Mouse (Mus musculus): ENCODE data around the gene Zbtb45. TPM values are rescaled to one million over a fixed set of nuclear protein-coding genes. Genes with fewer than 3 reads are reported as not detected.
A peak's percentile ranks its signal among the peaks of the same experiment; 100 is the strongest.

Zbtb45 gene
- total and polyA plus RNA-seq, 3 experiments: 16.8 to 36.3 TPM; not detected in 1

DNA sequence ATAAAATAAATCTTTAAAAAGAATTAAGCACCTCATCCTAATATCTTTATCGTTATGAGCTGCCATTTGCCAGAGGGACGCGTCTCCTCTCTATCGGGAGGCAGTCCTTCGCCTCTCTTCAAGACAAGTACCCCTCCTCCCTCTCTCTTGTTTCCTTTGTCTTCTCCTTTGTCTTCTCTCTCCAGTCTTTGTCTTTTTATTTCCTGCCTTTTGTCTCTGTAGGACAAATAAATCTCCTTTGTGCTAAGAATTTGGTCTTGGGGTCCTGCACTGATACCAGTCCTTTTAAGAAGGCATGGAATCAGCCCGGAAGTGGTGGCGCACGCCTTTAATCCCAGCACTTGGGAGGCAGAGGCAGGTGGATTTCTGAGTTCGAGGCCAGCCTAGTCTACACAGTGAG lies 49.7 kb upstream of the Zbtb45 start:
- H3K79me2 ChIP-seq (ENCODE audit: control insufficient read depth, insufficient read depth, low read length, poor library complexity): no peaks in the 10 kb centered on the region
- no peaks in the 10 kb centered on the region for H3K27me3 ChIP-seq (ENCODE audit: control insufficient read depth in 1 of 2, insufficient read depth in 2 of 2, low read length in 2 of 2)
- no peak for DNase-seq (ENCODE audit: low read depth, low spot score)
- H3K36me3 ChIP-seq (ENCODE audit: control insufficient read depth in 1 of 2, insufficient read depth in 2 of 2, low read length in 2 of 2): peaks cover 0 to 4% of the 10 kb centered on the region in 2 experiments; a peak in 1 of 4 replicates
- H3K4me3 ChIP-seq (ENCODE audit: control insufficient read depth in 1 of 2, insufficient read depth in 1 of 2, low read depth in 2 of 2, low read length in 2 of 2): no peak overlapping the region
- H3K9ac ChIP-seq (ENCODE audit: control insufficient read depth, low read depth, low read length, poor library complexity, severe bottlenecking): no peak overlapping the region
- TF ChIP-seq TAL1 (IDR thresholded peaks at IDR 0.05; ENCODE audit: low read length): no peak
- TF ChIP-seq MYC (IDR thresholded peaks at IDR 0.05; ENCODE audit: low read depth, low read length): no peak
- no peak for TF ChIP-seq MEF2A (IDR thresholded peaks at IDR 0.05; ENCODE audit: extremely low read depth, insufficient replicate concordance, low read depth, low read length, poor library complexity, severe bottlenecking)
- no peak for TF ChIP-seq POLR2AphosphoS2 (IDR thresholded peaks at IDR 0.05; ENCODE audit: low read length)
- no peak for TF ChIP-seq ZMIZ1 (IDR thresholded peaks at IDR 0.05; ENCODE audit: low read depth, low read length)
- no peak for TF ChIP-seq POLR2AphosphoS5 (IDR thresholded peaks at IDR 0.05; ENCODE audit: borderline replicate concordance, low read depth, low read length)
- H3K27ac ChIP-seq (ENCODE audit: control insufficient read depth, low read depth, low read length): no peak overlapping the region
- peaks cover 0 to 3% of the 10 kb centered on the region in 2 experiments; a peak in 2 of 4 replicates for H3K4me1 ChIP-seq (ENCODE audit: control insufficient read depth in 1 of 2, insufficient read depth in 2 of 2, low read length in 2 of 2)
- no peaks in the 10 kb centered on the region for H3K9me3 ChIP-seq (replicated peaks; ENCODE audit: insufficient read depth, low read length)

DNA sequence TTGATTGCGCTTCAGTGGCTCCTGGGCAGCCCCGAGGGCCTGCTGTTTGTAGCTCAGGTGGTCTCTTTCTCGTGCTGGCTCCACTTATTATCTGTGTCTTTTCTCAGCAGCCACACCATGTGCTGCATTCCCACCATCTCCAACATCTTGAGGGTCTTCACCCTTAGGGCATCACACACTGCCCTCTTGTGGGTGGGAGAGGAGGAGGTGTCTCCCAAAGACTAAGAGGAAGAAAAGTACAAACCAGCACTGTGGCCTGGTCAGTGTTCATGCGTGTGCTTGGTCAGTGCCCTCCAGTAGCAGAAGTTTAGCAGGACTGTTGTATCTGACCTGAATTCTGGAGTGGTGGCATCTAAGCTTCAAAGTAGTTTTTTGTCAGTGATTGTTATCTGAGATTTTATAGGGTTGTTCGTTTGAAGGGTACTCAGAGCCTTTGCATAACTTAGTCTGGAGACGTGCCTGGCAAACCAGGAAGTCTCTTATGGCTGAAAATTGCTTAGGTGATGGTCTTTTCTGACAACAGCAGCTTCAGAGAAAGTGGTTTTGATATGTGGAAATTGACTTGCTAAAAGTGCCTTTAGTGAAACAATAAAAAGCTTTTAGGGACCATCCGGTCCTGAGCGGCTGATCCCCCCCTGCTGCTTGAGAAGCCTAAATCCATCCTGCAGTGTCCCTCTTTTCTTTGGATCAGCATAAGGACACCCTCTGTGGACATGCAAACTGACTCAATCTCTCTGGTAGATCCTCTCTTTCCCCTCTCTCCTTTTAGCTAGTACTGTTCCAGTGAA lies 47.3 kb upstream of the Zbtb45 start:
- no peak for DNase-seq (ENCODE audit: low read depth, low spot score)
- Histone ChIP-seq H3K4me3 (ENCODE audit: control insufficient read depth in 1 of 2, insufficient read depth in 1 of 2, low read depth in 2 of 2, low read length in 2 of 2) (no peak overlapping the region), H3K27ac (ENCODE audit: control insufficient read depth, low read depth, low read length) (no peak overlapping the region), H3K9ac (ENCODE audit: control insufficient read depth, low read depth, low read length, poor library complexity, severe bottlenecking) (no peak overlapping the region), H3K9me3 (replicated peaks; ENCODE audit: insufficient read depth, low read length) (no peaks in the 10 kb centered on the region), H3K4me1 (ENCODE audit: control insufficient read depth in 1 of 2, insufficient read depth in 2 of 2, low read length in 2 of 2) (peaks cover 4 to 7% of the 10 kb centered on the region in 2 experiments; a peak in 3 of 4 replicates), H3K79me2 (ENCODE audit: control insufficient read depth, insufficient read depth, low read length, poor library complexity) (no peaks in the 10 kb centered on the region; the same call in 1 of the 2 replicates), H3K36me3 (ENCODE audit: control insufficient read depth in 1 of 2, insufficient read depth in 2 of 2, low read length in 2 of 2) (peaks cover 0 to 4% of the 10 kb centered on the region in 2 experiments; a peak in 1 of 4 replicates), H3K27me3 (ENCODE audit: control insufficient read depth in 1 of 2, insufficient read depth in 2 of 2, low read length in 2 of 2) (no peaks in the 10 kb centered on the region)
- TF ChIP-seq ETS1 (IDR thresholded peaks at IDR 0.05; ENCODE audit: low read depth, low read length): no peak
- no peak for TF ChIP-seq ELF1 (IDR thresholded peaks at IDR 0.05; ENCODE audit: low read depth, low read length)
- TF ChIP-seq NELFE (IDR thresholded peaks at IDR 0.05; ENCODE audit: low read depth, low read length): no peak
- no peak for TF ChIP-seq TAL1 (IDR thresholded peaks at IDR 0.05; ENCODE audit: low read length)
- no peak for TF ChIP-seq JUND (IDR thresholded peaks at IDR 0.05; ENCODE audit: low read depth, low read length)
- no peak for TF ChIP-seq MAFK (IDR thresholded peaks at IDR 0.05; ENCODE audit: borderline replicate concordance, low read depth, low read length)
- TF ChIP-seq POLR2AphosphoS5 (IDR thresholded peaks at IDR 0.05; ENCODE audit: borderline replicate concordance, low read depth, low read length): no peak
- no peak for TF ChIP-seq GATA1 (IDR thresholded peaks at IDR 0.05; ENCODE audit: low read depth, low read length)
- TF ChIP-seq RCOR1 (IDR thresholded peaks at IDR 0.05; ENCODE audit: low read depth, low read length): no peak
- TF ChIP-seq ZKSCAN1 (IDR thresholded peaks at IDR 0.05; ENCODE audit: low read depth, low read length): no peak
- no peak for TF ChIP-seq MEF2A (IDR thresholded peaks at IDR 0.05; ENCODE audit: extremely low read depth, insufficient replicate concordance, low read depth, low read length, poor library complexity, severe bottlenecking)
- TF ChIP-seq TBP (IDR thresholded peaks at IDR 0.05; ENCODE audit: low read depth, low read length): no peak
- TF ChIP-seq CHD2 (IDR thresholded peaks at IDR 0.05; ENCODE audit: low read length): no peak
- TF ChIP-seq ZNF384 (IDR thresholded peaks at IDR 0.05; ENCODE audit: low read depth, low read length): no peak
- TF ChIP-seq CHD1 (IDR thresholded peaks at IDR 0.05; ENCODE audit: low read depth, low read length): no peak
- no peak for TF ChIP-seq USF1 (IDR thresholded peaks at IDR 0.05; ENCODE audit: low read depth, low read length)
- no peak for TF ChIP-seq MAZ (IDR thresholded peaks at IDR 0.05; ENCODE audit: low read depth, low read length)
- no peak for TF ChIP-seq MAX (IDR thresholded peaks at IDR 0.05; ENCODE audit: low read length)
- TF ChIP-seq POLR2AphosphoS2 (IDR thresholded peaks at IDR 0.05; ENCODE audit: low read length): no peak
- no peak for TF ChIP-seq EP300 (IDR thresholded peaks at IDR 0.05; ENCODE audit: low read depth in 1 of 2, low read length in 2 of 2)
- TF ChIP-seq HCFC1 (IDR thresholded peaks at IDR 0.05; ENCODE audit: low read depth, low read length): no peak
- no peak for TF ChIP-seq NRF1 (IDR thresholded peaks at IDR 0.05; ENCODE audit: insufficient read depth, low read depth, low read length, poor library complexity, severe bottlenecking)
- peak; percentile 7; the same call in 1 of the 2 replicates for TF ChIP-seq ZC3H11A (IDR thresholded peaks at IDR 0.05; ENCODE audit: low read depth, low read length)
- TF ChIP-seq RAD21 (IDR thresholded peaks at IDR 0.05; ENCODE audit: low read depth, low read length): peak; percentile 26
- TF ChIP-seq GABPA (IDR thresholded peaks at IDR 0.05; ENCODE audit: low read depth, low read length): no peak
- no peak for TF ChIP-seq MYC (IDR thresholded peaks at IDR 0.05; ENCODE audit: low read depth, low read length)
- no peak for TF ChIP-seq TCF12 (IDR thresholded peaks at IDR 0.05; ENCODE audit: low read depth, low read length)
- TF ChIP-seq E2F4 (IDR thresholded peaks at IDR 0.05; ENCODE audit: borderline replicate concordance, low read depth, low read length): no peak
